Mouse (Mus musculus) lung, embryonic 15.5 days (tissue): ENCODE measurements around the gene Usp29. TPM values are rescaled to one million over a fixed set of nuclear protein-coding genes. Genes with fewer than 3 reads are reported as not detected.
"Not testable (repeated sequence)": the region's sequence is repeated elsewhere in the genome, so short reads cannot be mapped to it uniquely, and the experiment has no call there.

Source experiments
- ATAC-seq: fragments of 200-750 bp; cut with Nextera tagmentation; 2 replicates; pipeline ENCODE4 v1.8.0; 2017; ENCODE audit warnings: moderate number of reproducible peaks, borderline replicate concordance; ENCODE audit not compliant: low FRiP score, low TSS enrichment; ENCODE audit errors: extremely low read depth
- H3K27ac ChIP-seq: fragments of 300-500 bp; sonication (generic); 2 replicates; pipeline ENCODE4 v1.5.1; 2015; ENCODE audit warnings: moderate library complexity, mild to moderate bottlenecking, inconsistent platforms
- H3K27me3 ChIP-seq: fragments of 300-500 bp; sonication (generic); 2 replicates; pipeline ENCODE4 v1.6.1; 2015; ENCODE audit warnings: inconsistent platforms
- H3K36me3 ChIP-seq: fragments of 300-500 bp; sonication (generic); 2 replicates; pipeline ENCODE4 v1.6.1; 2015; ENCODE audit warnings: inconsistent platforms
- H3K4me1 ChIP-seq: fragments of 300-500 bp; sonication (generic); 2 replicates; pipeline ENCODE4 v1.6.1; 2015; ENCODE audit warnings: inconsistent platforms
- H3K4me2 ChIP-seq: fragments of 300-500 bp; sonication (generic); 2 replicates; pipeline ENCODE4 v1.6.1; 2015; ENCODE audit warnings: inconsistent platforms, mild to moderate bottlenecking, moderate library complexity
- H3K4me3 ChIP-seq: fragments of 300-500 bp; sonication (generic); 2 replicates; pipeline ENCODE4 v1.5.1; 2015; ENCODE audit warnings: mild to moderate bottlenecking, inconsistent platforms
- H3K9ac ChIP-seq: fragments of 300-500 bp; sonication (generic); 2 replicates; pipeline ENCODE4 v1.6.1; 2015; ENCODE audit warnings: inconsistent platforms
- H3K9me3 ChIP-seq: fragments of 300-500 bp; sonication (generic); 2 replicates; pipeline ENCODE4 v1.6.1; 2016; ENCODE audit warnings: inconsistent platforms
- WGBS: fragments of 180-500 bp; shearing (Covaris S2); methylation state at CpG from one replicate; pipeline ENCODE4 v1.1.7; 2015; 5-methylcytosine and 5-hydroxymethylcytosine counted together
- polyA plus RNA-seq: library from polyadenylated mRNA; unstranded; fragments of >200 nt; fragmentation: Nextera tagmentation; extraction: Ambion mirVana; gene quantifications from 2 replicates; pipeline ENCODE4 v1.2.1, GENCODE M21; 2015

Usp29 gene
- polyA plus RNA-seq, 1 experiment from 2014 or later, result 4.4 TPM

DNA sequence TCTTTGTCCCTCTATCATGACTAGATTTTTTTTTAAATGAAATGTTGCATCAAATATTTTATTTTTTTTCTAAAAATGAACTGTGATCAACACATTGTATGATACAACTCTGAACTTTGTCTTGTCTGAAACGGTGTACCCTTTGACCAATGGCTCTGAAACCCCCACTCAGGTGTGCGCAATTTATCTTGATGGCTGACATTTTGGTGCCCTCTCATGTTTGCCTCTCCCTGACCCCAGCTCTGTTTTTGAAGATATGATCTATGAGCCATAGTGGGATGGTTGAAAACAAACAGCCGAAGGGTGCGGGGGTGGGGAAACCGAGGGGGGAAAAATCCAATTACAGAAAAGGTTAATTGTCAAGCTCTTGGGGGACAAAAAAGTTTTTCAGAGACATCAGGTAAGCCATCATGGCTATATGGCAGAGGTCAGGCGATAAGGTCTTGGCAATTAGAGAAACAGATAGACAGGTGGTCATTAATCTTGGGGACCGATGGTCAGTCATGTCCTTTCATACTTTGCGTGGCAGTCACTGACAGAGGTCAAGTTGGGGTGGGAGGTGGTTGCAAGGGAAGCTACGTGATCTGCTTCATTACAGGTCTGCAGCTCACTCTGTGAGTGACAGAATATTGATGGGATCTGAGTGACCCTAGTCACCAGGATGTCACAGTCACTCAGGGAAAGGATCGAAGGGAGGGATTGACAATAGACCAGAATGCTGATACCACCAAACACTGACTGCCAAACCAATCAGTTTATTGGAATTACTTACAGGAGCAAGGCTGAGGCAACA, 125.4 kb downstream of the Usp29 start:
- 39% methylated on average over 10 of the region's 10 CpGs for WGBS
- Histone ChIP-seq H3K4me3 (no peak overlapping the region), H3K4me2 (no peak overlapping the region), H3K4me1 (peaks cover 19% of the 10 kb centered on the region), H3K36me3 (no peaks in the 10 kb centered on the region), H3K9me3 (no peaks in the 10 kb centered on the region), H3K27ac (no peak overlapping the region), H3K9ac (no peak overlapping the region), H3K27me3 (no peaks in the 10 kb centered on the region)
- no peak for ATAC-seq

DNA sequence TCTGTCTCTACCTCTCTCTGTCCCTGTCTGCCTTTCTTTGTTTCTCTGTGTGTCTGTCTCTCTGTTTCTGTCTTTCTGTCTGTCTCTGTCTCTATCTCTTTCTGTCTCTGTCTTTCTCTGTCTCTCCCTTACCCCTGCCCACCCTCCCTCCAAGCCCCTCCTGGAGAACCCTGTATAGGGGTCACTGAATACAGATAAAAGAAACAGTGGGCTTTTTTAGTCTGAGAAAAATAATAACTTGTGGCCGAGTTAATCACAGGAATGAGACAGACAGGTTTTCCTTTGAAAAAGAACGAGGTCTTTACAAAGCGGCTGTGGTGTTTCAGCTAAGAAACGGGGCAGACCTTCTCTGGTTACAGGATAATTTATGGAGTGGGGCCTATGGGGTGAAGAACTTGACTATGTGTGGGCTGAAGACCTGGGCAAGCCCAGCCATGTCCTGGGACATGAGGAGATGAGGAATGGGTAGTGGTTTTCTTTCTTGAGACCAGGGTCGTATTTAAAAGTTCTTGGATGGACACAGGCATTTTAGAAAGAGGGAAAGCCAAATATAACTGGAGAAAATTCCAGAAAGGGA, 128.4 kb downstream of the Usp29 start:
- H3K27ac ChIP-seq, result no peak overlapping the region
- H3K36me3 ChIP-seq, result no peaks in the 10 kb centered on the region
- H3K4me1 ChIP-seq, result peaks cover 10% of the 10 kb centered on the region
- no peak overlapping the region for H3K4me2 ChIP-seq
- H3K27me3 ChIP-seq, result no peaks in the 10 kb centered on the region
- no peak overlapping the region for H3K9ac ChIP-seq
- H3K9me3 ChIP-seq, result no peaks in the 10 kb centered on the region
- WGBS, result 20% methylated on average over 5 of the region's 5 CpGs
- H3K4me3 ChIP-seq, result no peak overlapping the region
- no peak for ATAC-seq

- no peak overlapping the region for H3K27ac ChIP-seq
- H3K4me1 ChIP-seq, result peaks cover 10% of the 10 kb centered on the region
- H3K4me3 ChIP-seq, result no peak overlapping the region
- no peaks in the 10 kb centered on the region for H3K27me3 ChIP-seq
- H3K9me3 ChIP-seq, result no peaks in the 10 kb centered on the region
- no peaks in the 10 kb centered on the region for H3K36me3 ChIP-seq
- WGBS, result 12% methylated on average over 6 of the region's 6 CpGs
- no peak overlapping the region for H3K9ac ChIP-seq
- peak; percentile 53; the same call in 1 of the 2 replicates for ATAC-seq
- H3K4me2 ChIP-seq, result no peak overlapping the region; the same call in 1 of the 2 replicates
Measured at GRCm38 (mm10) chr7:6860689-6861088, 130.3 kb downstream of the Usp29 start.

DNA sequence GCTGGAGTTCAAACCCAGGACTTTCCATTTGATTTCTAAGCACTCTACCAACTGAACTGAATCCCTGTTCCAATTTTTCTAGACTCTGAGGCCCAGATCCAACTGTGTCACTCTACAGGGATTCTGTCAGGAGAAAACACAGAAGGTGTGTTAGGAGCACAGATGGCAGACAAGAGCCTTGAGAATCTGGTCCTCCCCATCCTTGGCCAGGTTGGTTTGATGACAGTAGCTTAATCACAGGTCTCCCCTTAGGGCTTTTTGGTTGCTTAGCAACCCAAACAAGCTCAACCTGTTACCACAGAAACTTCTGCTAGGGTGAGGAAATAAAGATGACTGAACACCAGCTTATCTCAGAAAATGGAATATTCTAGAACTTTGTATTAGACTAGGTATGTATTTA, 136.0 kb downstream of the Usp29 start:
- H3K4me2 ChIP-seq, result no peak overlapping the region
- no peaks in the 10 kb centered on the region for H3K9me3 ChIP-seq
- ATAC-seq, result no peak
- H3K36me3 ChIP-seq, result no peaks in the 10 kb centered on the region
- no peak overlapping the region for H3K4me3 ChIP-seq
- no peaks in the 10 kb centered on the region for H3K27me3 ChIP-seq
- no peaks in the 10 kb centered on the region for H3K4me1 ChIP-seq
- H3K27ac ChIP-seq, result no peak overlapping the region
- no peak overlapping the region for H3K9ac ChIP-seq

GRCm38 (mm10) chr7:6868831-6869230, 138.5 kb downstream of the Usp29 start:
- Histone ChIP-seq H3K27me3 (no peaks in the 10 kb centered on the region), H3K4me1 (no peaks in the 10 kb centered on the region), H3K4me2 (no peak overlapping the region), H3K36me3 (no peaks in the 10 kb centered on the region), H3K9me3 (no peaks in the 10 kb centered on the region), H3K27ac (no peak overlapping the region), H3K4me3 (no peak overlapping the region), H3K9ac (no peak overlapping the region)
- no peak for ATAC-seq
- 75% methylated on average over 3 of the region's 3 CpGs for WGBS

DNA sequence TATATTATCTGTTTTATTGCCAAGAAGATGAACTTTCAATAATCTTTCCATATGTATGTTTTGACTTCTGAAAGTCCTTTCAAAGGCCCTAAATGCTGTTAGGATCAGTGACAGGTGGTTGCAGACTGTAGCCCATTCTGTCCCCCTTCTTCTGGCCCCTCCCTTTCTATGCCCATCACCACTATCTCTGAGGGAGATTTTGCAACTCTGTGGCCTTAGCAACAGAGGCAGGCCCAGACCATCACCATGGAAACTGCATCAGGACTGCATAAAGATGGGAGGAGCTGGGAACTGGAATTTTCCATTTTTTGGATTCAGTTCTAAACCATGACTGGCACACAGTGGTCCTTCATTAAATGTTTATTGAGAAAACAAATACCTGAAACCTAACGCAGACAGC, 139.2 kb downstream of the Usp29 start:
- Histone ChIP-seq H3K27ac (no peak overlapping the region), H3K27me3 (no peaks in the 10 kb centered on the region), H3K4me1 (no peaks in the 10 kb centered on the region), H3K4me2 (no peak overlapping the region), H3K4me3 (no peak overlapping the region), H3K9me3 (no peaks in the 10 kb centered on the region), H3K9ac (no peak overlapping the region), H3K36me3 (no peaks in the 10 kb centered on the region)
- 67% methylated on average over 1 of the region's 1 CpGs for WGBS
- ATAC-seq, result no peak

DNA sequence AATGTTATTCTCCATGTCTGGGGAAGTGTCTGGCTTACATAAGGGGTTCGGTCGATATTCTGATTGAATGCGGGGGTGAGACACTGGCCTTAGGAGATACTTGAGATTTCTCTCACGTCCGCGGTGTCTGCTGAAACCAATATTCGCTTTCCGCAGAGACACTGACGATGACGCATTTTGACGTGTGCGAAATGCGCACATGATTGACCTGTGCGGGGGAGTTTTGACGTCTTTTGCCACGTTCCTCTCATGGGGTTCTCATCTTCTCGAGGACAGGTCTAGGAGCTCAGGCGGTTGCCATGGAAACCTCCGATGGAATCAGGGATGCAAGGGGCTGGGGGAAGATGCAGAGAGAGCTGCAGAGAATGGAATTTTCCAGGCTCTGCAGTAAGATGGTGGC, 144.1 kb downstream of the Usp29 start:
- H3K4me3 ChIP-seq, result no peak overlapping the region
- no peaks in the 10 kb centered on the region for H3K9me3 ChIP-seq
- H3K27ac ChIP-seq, result no peak overlapping the region
- H3K4me2 ChIP-seq, result no peak overlapping the region
- H3K4me1 ChIP-seq, result no peaks in the 10 kb centered on the region
- H3K36me3 ChIP-seq, result no peaks in the 10 kb centered on the region
- ATAC-seq, result no peak
- H3K9ac ChIP-seq, result no peak overlapping the region
- 69% methylated on average over 19 of the region's 19 CpGs for WGBS
- no peaks in the 10 kb centered on the region for H3K27me3 ChIP-seq

GRCm38 (mm10) chr7:6878202-6878601, 147.8 kb downstream of the Usp29 start:
- H3K4me3 ChIP-seq, result no peak overlapping the region
- H3K4me2 ChIP-seq, result no peak overlapping the region
- H3K27me3 ChIP-seq, result no peaks in the 10 kb centered on the region
- no peak overlapping the region for H3K27ac ChIP-seq
- no peaks in the 10 kb centered on the region for H3K36me3 ChIP-seq
- H3K4me1 ChIP-seq, result no peaks in the 10 kb centered on the region
- WGBS, result 65% methylated on average over 1 of the region's 1 CpGs
- no peak for ATAC-seq
- no peaks in the 10 kb centered on the region for H3K9me3 ChIP-seq
- H3K9ac ChIP-seq, result no peak overlapping the region

DNA sequence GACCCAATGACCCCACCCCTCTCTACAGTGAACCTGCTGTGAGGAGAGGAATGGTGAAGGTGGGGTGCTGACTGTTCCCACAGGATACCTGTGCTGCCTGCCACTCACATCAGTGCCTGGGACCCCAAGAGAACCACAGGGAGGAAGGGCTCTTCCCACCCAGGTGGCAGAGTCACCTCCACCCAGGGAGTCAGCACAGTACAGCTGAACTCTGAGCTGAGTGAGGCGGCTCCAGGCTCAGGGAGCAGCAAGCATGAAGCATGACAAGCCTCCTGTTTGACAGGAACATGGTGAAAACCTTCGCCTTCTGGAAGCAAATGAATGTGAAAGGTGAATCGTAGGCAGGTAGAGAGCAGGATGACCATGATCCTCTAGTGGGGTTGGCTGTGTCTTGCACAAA, 148.5 kb downstream of the Usp29 start:
- not testable (repeated sequence) for ATAC-seq, H3K27me3 ChIP-seq, H3K27ac ChIP-seq, H3K4me3 ChIP-seq, H3K9ac ChIP-seq, H3K36me3 ChIP-seq, H3K4me1 ChIP-seq, H3K4me2 ChIP-seq, H3K9me3 ChIP-seq
- 74% methylated on average over 3 of the region's 3 CpGs for WGBS

DNA sequence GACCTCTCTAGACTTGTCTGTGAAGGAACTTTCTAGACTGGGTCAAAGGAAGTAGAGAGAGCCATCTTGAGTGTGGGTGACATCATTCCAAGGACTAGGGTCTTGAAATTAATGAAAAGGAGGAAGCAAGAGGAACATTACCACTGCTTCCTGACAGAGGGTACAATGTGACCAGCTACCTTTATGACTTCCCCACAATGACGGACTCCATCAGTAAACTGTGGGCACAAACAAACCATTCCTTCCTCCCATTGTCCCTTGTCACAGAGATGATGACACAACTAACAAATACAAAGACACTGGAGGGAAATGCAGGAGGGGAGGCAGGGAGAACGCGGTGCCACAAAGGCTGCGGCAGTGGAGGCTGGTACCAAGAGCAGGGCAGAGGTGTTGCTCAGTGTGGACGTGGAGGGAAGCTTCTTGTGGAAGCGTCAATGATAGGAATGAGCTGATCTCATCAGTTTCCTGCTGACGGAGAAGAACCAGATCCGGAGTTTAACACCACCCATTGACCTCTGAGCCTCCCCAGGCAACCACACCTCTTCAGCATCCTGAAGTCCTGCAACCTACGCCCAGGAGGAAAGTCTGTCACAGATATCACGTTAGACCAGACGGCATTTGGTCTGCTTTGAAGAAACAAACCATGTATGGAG, 149.3 kb downstream of the Usp29 start:
- WGBS, result 54% methylated on average over 11 of the region's 11 CpGs
- peak; percentile 53; the same call in 1 of the 2 replicates for ATAC-seq

DNA sequence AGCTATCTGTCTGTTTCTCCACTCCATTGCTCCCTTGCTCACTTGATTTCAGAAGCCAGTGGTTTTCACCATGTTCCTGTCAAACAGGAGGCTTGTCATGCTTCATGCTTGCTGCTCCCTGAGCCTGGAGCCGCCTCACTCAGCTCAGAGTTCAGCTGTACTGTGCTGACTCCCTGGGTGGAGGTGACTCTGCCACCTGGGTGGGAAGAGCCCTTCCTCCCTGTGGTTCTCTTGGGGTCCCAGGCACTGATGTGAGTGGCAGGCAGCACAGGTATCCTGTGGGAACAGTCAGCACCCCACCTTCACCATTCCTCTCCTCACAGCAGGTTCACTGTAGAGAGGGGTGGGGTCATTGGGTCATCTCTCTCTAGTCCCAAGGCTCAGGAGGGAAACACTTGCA, 150.5 kb downstream of the Usp29 start:
- 50% methylated on average over 1 of the region's 1 CpGs for WGBS
- not testable (repeated sequence) for H3K36me3 ChIP-seq

More for the DNA sequence above, 149.3 kb downstream of the Usp29 start:
- Histone ChIP-seq H3K4me2 (no peak overlapping the region), H3K9me3 (no peaks in the 10 kb centered on the region), H3K4me1 (no peaks in the 10 kb centered on the region), H3K27me3 (no peaks in the 10 kb centered on the region), H3K9ac (no peak overlapping the region), H3K4me3 (no peak overlapping the region), H3K36me3 (no peaks in the 10 kb centered on the region), H3K27ac (no peak overlapping the region)

DNA sequence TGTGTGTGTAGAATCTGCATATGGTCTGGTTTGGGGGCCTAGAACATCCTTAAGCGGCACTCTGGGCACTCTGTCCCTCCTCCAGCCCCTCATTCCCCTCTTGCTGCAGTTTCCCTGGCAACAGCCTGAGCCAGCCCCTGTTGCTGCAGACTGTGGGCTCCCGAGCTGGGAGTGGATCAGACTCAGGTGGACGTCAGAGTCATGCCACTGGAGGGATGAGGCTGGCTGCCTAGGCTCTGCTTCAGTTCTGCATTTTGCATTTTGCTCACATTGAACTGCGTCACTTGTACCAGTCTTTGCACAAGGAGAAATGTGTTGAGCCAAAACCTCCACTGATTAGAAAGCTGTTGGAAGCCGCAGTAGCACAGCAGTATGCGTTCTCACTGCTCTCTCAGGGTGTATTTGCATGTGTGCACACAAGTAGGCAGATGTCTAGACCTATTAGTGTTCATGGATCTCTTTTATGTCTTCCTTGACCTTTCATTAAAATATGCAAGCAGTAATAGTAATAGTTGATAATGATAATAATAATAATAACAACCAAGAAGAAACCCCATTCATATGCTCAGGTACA, 151.2 kb downstream of the Usp29 start:
- WGBS, result 48% methylated on average over 6 of the region's 6 CpGs
- no peak overlapping the region for H3K4me2 ChIP-seq
- no peaks in the 10 kb centered on the region for H3K36me3 ChIP-seq
- H3K9ac ChIP-seq, result no peak overlapping the region
- ATAC-seq, result no peak
- no peaks in the 10 kb centered on the region for H3K9me3 ChIP-seq
- no peaks in the 10 kb centered on the region for H3K27me3 ChIP-seq
- H3K27ac ChIP-seq, result no peak overlapping the region
- no peak overlapping the region for H3K4me3 ChIP-seq
- H3K4me1 ChIP-seq, result no peaks in the 10 kb centered on the region; the same call in 1 of the 2 replicates

More for the DNA sequence above, 150.5 kb downstream of the Usp29 start:
- not testable (repeated sequence) for H3K27me3 ChIP-seq, H3K9me3 ChIP-seq, ATAC-seq, H3K4me1 ChIP-seq, H3K4me3 ChIP-seq, H3K27ac ChIP-seq, H3K9ac ChIP-seq, H3K4me2 ChIP-seq
